Mouse (Mus musculus) heart, adult 2 months (tissue): ENCODE measurements around the gene Klk6. TPM values are rescaled to one million over a fixed set of nuclear protein-coding genes. Genes with fewer than 3 reads are reported as not detected.

Experiments
- DNase-seq, 2 experiments: peaks; one replicate each; pipeline ENCODE4 v3.0.0; 2021
- H3K27ac ChIP-seq: fragments of 200-600 bp; 2 replicates; pipeline ENCODE4 v1.8.1; 2022
- H3K27me3 ChIP-seq: fragments of 200-500 bp; 2 replicates; pipeline ENCODE4 v1.6.1; 2012; ENCODE audit warnings: mild to moderate bottlenecking, low read length, inconsistent platforms, mixed read lengths; ENCODE audit not compliant: control insufficient read depth, insufficient read depth
- H3K36me3 ChIP-seq: fragments of 200-500 bp; 2 replicates; pipeline ENCODE4 v1.6.1; 2012; ENCODE audit warnings: low read length, inconsistent platforms; ENCODE audit not compliant: control insufficient read depth, insufficient read depth
- H3K4me1 ChIP-seq: fragments of 200-500 bp; 2 replicates; pipeline ENCODE4 v1.6.1; 2011; ENCODE audit warnings: low read length; ENCODE audit not compliant: control insufficient read depth, insufficient read depth
- H3K4me3 ChIP-seq: fragments of 200-600 bp; 2 replicates; pipeline ENCODE4 v1.8.1; 2022
- H3K79me2 ChIP-seq: fragments of 200-500 bp; replicated peaks from 2 replicates; pipeline ENCODE4 v1.6.1; 2012; ENCODE audit warnings: mild to moderate bottlenecking, inconsistent platforms, low read length, moderate library complexity, mixed read lengths; ENCODE audit not compliant: control insufficient read depth, insufficient read depth
- H3K9ac ChIP-seq: fragments of 200-500 bp; 2 replicates; pipeline ENCODE4 v1.6.1; 2012; ENCODE audit warnings: low read depth, mild to moderate bottlenecking, control low read depth, inconsistent platforms, low read length, mixed read lengths
- CTCF ChIP-seq: fragments of 200-600 bp; IDR thresholded peaks from 2 replicates; pipeline ENCODE4 v1.8.1; 2022; ENCODE audit warnings: antibody characterized with exemption, mild to moderate bottlenecking, moderate library complexity
- EP300 ChIP-seq: fragments of 200-500 bp; IDR thresholded peaks from 2 replicates; pipeline ENCODE4 v1.6.1; 2011; ENCODE audit warnings: low read depth, low read length, control low read depth; ENCODE audit not compliant: insufficient read depth
- POLR2A ChIP-seq: fragments of 200-500 bp; IDR thresholded peaks from 2 replicates; pipeline ENCODE4 v1.6.1; 2011; ENCODE audit warnings: mild to moderate bottlenecking, low read depth, low read length, control low read depth; ENCODE audit not compliant: insufficient read depth
- WGBS: fragments of 180-500 bp; shearing (Covaris S2); methylation state at CpG from one replicate; pipeline ENCODE4 v1.1.7; 2018; 5-methylcytosine and 5-hydroxymethylcytosine counted together
- intact Hi-C: fragments of 180-260 bp; cut with DNase I; formaldehyde crosslinking; loops from one replicate; pipeline ENCODE4 v1.15.1; 2025
- polyA plus RNA-seq: library from polyadenylated mRNA; depleted of rRNA; stranded (reverse); fragments of >200 nt; gene quantifications from 2 replicates; pipeline ENCODE4 v1.2.3, GENCODE M21; 2012
- total RNA-seq, 2 experiments: library from RNA; stranded (reverse); gene quantifications; 2 replicates each; pipeline ENCODE4 v1.2.3; 2021

The Klk6 gene
- total and polyA plus RNA-seq, 3 experiments, result not detected

- no peaks in the 10 kb centered on the region for H3K27me3 ChIP-seq
- no peak for DNase-seq
- no peak for TF ChIP-seq POLR2A
- TF ChIP-seq CTCF, result no peak
- no peak for TF ChIP-seq EP300
- H3K4me1 ChIP-seq, result no peaks in the 10 kb centered on the region
- intact Hi-C loops, result no loop called here
- H3K9ac ChIP-seq, result no peak within 1 kb of the TSS
- no peaks in the 10 kb centered on the region for H3K36me3 ChIP-seq
- H3K27ac ChIP-seq, result no peak within 1 kb of the TSS
- no peaks in the 10 kb centered on the region for H3K79me2 ChIP-seq
- H3K4me3 ChIP-seq, result no peak within 1 kb of the TSS
- 48% methylated on average over 3 of the region's 3 CpGs for WGBS
Observed at GRCm38 (mm10) chr7:43841701-43842100, 17.4 kb downstream of the Klk6 start, which contains the start of gene Klk5. TSS of gene Klk5 (plus strand) at chr7:43841971.

DNA sequence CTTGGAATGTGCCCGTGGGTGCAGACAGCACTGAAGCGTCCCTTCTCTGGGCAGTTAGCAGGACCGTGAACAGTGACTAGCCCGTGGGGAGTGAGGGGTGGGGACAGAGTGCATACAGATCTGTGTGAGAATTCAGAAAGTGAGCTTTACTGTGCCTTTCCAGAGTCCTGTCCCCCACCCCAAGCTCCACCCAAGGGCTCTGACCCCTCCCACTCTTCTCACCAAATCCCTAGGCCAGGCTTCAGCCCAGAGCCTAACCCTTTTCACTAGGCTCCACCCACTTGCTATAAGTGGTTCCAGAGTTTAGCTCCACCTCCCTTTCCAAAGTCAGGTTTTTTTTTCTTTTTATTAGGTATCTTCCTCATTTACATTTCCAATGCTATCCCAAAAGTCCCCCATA, 19.5 kb downstream of the Klk6 start:
- WGBS, result 72% methylated on average over 4 of the region's 4 CpGs
- Histone ChIP-seq H3K4me1 (no peaks in the 10 kb centered on the region), H3K36me3 (no peaks in the 10 kb centered on the region), H3K4me3 (no peak overlapping the region), H3K79me2 (no peaks in the 10 kb centered on the region), H3K27me3 (no peaks in the 10 kb centered on the region), H3K9ac (no peak overlapping the region), H3K27ac (no peak overlapping the region)
- TF ChIP-seq EP300 (no peak), CTCF (no peak), POLR2A (no peak)
- intact Hi-C loops, result no loop called here
- DNase-seq, result no peak

DNA sequence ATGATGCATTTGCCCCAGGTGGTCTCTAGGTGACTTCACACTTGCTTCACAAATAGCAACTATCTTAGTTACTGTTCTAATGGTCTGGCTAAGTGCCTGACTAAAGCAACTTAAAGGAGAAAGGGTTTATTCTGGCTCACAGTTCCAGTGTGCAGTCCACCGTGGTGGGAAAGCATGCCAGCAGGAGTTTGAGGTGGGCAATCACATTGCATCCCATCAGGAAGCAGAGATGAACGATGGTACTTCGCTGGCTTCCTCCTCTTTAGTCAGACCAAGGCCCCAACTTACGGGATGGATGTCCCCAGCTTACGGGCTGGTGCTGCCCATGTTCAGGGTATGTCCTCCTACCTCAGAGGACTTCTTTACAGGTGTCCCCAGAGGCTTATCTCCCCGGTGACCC, 27.3 kb downstream of the Klk6 start:
- no peaks in the 10 kb centered on the region for H3K36me3 ChIP-seq
- intact Hi-C loops, result no loop called here
- no peaks in the 10 kb centered on the region for H3K79me2 ChIP-seq
- H3K9ac ChIP-seq, result no peak overlapping the region
- no peaks in the 10 kb centered on the region for H3K27me3 ChIP-seq
- no peak overlapping the region for H3K4me3 ChIP-seq
- TF ChIP-seq EP300 (no peak), CTCF (no peak), POLR2A (no peak)
- WGBS, result 83% methylated on average over 6 of the region's 6 CpGs
- DNase-seq, result no peak
- H3K4me1 ChIP-seq, result no peaks in the 10 kb centered on the region
- H3K27ac ChIP-seq, result no peak overlapping the region

DNA sequence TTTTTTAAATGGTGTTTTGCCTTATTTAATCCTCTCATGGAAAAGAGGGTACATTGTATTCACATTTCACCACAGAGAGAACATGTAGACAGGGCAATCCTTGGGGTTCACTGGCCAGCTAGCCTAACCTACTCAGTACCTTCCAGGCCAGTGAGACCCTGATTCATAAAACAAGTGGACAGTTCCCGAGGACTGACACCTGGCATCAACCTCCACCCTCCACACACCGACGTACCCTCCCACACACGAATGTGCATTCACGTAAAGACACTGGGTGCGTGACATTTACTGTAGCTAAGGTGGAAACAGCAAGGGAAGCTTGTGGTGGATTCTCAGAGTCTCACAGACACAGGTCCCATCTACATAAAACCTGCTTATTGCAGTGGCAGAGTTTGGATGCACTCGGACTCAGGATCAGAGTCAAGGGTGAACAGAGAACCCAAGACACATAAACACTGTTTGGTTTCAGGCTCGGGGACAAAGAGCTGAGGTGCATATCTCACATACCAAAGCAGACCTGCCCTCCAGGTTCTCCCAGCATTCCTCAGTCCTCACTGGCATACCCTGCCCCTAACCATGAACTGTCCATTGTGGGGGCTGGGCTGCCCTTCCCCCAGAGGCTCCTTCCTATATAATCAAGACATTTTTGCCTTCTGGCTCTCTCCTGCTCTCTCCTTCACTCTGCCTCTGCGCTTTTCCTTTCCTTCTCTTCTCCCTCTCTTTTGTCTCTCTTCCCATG, 30.5 kb downstream of the Klk6 start:
- Histone ChIP-seq H3K4me3 (no peak overlapping the region), H3K79me2 (no peaks in the 10 kb centered on the region), H3K36me3 (no peaks in the 10 kb centered on the region), H3K27me3 (no peaks in the 10 kb centered on the region), H3K9ac (no peak overlapping the region), H3K4me1 (no peaks in the 10 kb centered on the region), H3K27ac (no peak overlapping the region)
- TF ChIP-seq POLR2A (no peak), EP300 (no peak), CTCF (no peak)
- DNase-seq, result no peak
- intact Hi-C loops, result no loop called here
- 72% methylated on average over 9 of the region's 9 CpGs for WGBS

GRCm38 (mm10) chr7:43855709-43856108, 31.4 kb downstream of the Klk6 start:
- H3K36me3 ChIP-seq, result no peaks in the 10 kb centered on the region
- H3K4me1 ChIP-seq, result no peaks in the 10 kb centered on the region
- no peaks in the 10 kb centered on the region for H3K79me2 ChIP-seq
- no peak overlapping the region for H3K9ac ChIP-seq
- no peak for DNase-seq
- no peak overlapping the region for H3K27ac ChIP-seq
- intact Hi-C loops, result no loop called here
- no peak for TF ChIP-seq POLR2A
- H3K27me3 ChIP-seq, result no peaks in the 10 kb centered on the region
- WGBS, result 54% methylated on average over 3 of the region's 3 CpGs
- H3K4me3 ChIP-seq, result no peak overlapping the region

GRCm38 (mm10) chr7:43856307-43856706, 32.0 kb downstream of the Klk6 start:
- 62% methylated on average over 7 of the region's 7 CpGs for WGBS
- intact Hi-C loops, result no loop called here
- H3K4me1 ChIP-seq, result no peaks in the 10 kb centered on the region
- no peak overlapping the region for H3K27ac ChIP-seq
- H3K9ac ChIP-seq, result no peak overlapping the region
- TF ChIP-seq POLR2A, result no peak
- no peak for TF ChIP-seq EP300
- no peak for TF ChIP-seq CTCF
- H3K4me3 ChIP-seq, result no peak overlapping the region
- DNase-seq, result no peak
- H3K36me3 ChIP-seq, result no peaks in the 10 kb centered on the region
- no peaks in the 10 kb centered on the region for H3K79me2 ChIP-seq
- H3K27me3 ChIP-seq, result no peaks in the 10 kb centered on the region
